Mouse (Mus musculus) kidney, adult 2 months (tissue): ENCODE measurements at regions not wholly inside any gene's neighbourhood (a gene's known extent, or its start where the extent isn't known, plus 50 kb on each side); places are given as distances from the start of the nearest gene placed in this dataset.

Experiments used
- CTCF ChIP-seq: fragments of 200-500 bp; conservative IDR thresholded peaks from 2 replicates; pipeline ENCODE4 v1.5.1; 2011; ENCODE audit warnings: low read depth, mild to moderate bottlenecking, control low read depth, low read length, moderate library complexity, mixed read lengths; ENCODE audit not compliant: insufficient read depth, insufficient read length
- POLR2A ChIP-seq: fragments of 200-500 bp; IDR thresholded peaks from one replicate; pipeline ENCODE4 v1.6.1; 2011; ENCODE audit warnings: low read depth, low read length, control low read depth

GRCm38 (mm10) chr12:9254301-9254860 is 224.6 kb downstream of the Ttc32 start:
- TF ChIP-seq CTCF (no peak), POLR2A (no peak)
